Mouse (Mus musculus): ENCODE data around the gene Ptk7.

Gene Ptk7

DNA sequence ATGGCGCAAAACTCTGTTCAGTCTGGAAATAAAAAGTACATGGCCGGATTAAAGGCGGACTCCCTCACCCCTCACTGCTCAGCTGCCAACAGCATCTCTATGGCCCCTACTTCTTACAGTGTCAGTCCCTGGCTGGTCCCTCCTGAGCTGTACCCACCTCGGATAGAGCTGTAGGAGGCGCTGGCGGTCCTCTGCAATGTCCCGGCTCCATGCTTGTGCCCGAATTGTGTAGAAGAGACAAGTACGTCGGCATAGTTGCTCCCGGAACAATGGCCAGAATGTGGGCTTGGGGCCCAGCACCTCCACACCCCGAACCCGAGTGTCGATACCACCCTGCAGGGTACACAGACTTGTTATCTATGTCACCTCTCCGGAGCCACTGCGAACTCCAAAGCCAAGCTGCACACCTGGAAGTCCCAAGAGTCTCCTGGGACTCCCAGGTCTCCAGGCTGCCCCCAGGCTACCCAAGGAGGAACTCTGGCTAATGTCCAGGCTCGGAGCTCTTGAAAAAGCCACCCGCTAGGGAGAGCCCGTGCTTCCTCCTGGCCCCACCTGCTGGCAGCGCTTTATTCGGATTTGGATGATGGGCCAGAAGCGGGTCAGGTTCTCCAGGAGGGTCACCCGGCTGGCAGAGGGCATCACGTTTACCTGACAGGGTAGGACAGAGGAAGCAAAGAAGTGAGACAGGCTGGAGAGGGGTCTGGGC is 107.2 kb downstream of the Ptk7 start:
- DNase-seq (ENCODE audit: low spot score in 2 of 2), result peak in 1 of 2 experiments; percentile 28

GRCm38 (mm10) chr17:46521174-46521573 is 108.1 kb downstream of the Ptk7 start:
- DNase-seq (ENCODE audit: low spot score in 2 of 2), result no peak

- DNase-seq (ENCODE audit: low spot score in 2 of 2), result no peak
These were observed 108.8 kb downstream of the Ptk7 start for GRCm38 (mm10) chr17:46520385-46520979.

GRCm38 (mm10) chr17:46519971-46520370 is 109.3 kb downstream of the Ptk7 start:
- no peak for DNase-seq (ENCODE audit: low spot score in 2 of 2)
